Comparison of ENCODE assay signal across 35 mouse cellular contexts in the genomic region with DNA sequence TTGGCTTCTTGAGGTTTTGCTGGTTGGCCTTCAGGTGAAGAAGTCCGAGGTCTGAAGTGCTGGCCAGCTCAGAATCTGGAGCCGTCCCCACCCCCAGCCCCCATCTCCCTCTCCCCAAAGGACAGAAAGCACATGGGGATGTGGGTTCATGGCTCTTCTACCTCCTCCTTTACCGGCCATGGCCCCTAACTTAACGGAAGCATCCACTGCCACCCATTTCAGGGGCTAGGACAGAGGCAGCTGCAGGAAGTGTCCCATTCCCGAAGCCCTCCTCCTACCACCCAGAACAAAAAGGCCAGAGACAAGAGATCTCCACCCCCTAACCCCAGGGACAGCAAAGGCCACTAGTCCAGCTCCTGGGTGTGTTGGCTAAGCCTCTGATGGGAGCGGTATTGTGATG. TPM values are rescaled to one million over a fixed set of nuclear protein-coding genes. Genes with fewer than 3 reads are reported as not detected.
DNase-seq lines count a peak whose midpoint lies in the region; ATAC-seq lines count a peak whose summit lies in the region.
"Had no signal": no experiment of that assay in that cellular context is flagged by ENCODE, and none has a peak within 500 bp of the region (broad histone marks: within the 10 kb centered on the region; RNA-seq: fewer than 3 reads in every experiment).

No protein-coding gene starts in this region.

- no peaks in the 10 kb centered on the region for H3K9me3 ChIP-seq in forebrain, embryonic 10.5 days
- no peaks in the 10 kb centered on the region for H3K9me3 ChIP-seq in forebrain, embryonic 11.5 days (ENCODE audit: control insufficient read depth, low read length)
- no peaks in the 10 kb centered on the region; the same call in 1 of the 2 replicates for H3K9me3 ChIP-seq in hindbrain, embryonic 16.5 days (ENCODE audit: control insufficient read depth, low read length)
- no peaks in the 10 kb centered on the region for H3K9me3 ChIP-seq in midbrain, embryonic 13.5 days
- H3K9me3 ChIP-seq: embryonic facial prominence, embryonic 12.5 days had no signal

- no peak for ATAC-seq in forebrain, embryonic 11.5 days (replicated peaks; ENCODE audit: low FRiP score)
- ATAC-seq in hindbrain, embryonic 16.5 days, result no peak
- no peak for ATAC-seq in midbrain, embryonic 13.5 days
- ATAC-seq: forebrain, embryonic 16.5 days; intestine, postnatal 0 days had no signal

- peak; percentile 16 for DNase-seq in forebrain, embryonic 10.5 days (ENCODE audit: extremely low spot score, low spot score)
- DNase-seq in forebrain, embryonic 11.5 days (ENCODE audit: low spot score), result no peak
- DNase-seq in spleen, adult 12 weeks (ENCODE audit: low spot score), result no peak
- no peak for DNase-seq in spleen, postnatal 36 days (ENCODE audit: low spot score in 2 of 2)
- no peak for DNase-seq in embryo, embryonic 10 days (ENCODE audit: low spot score)
- DNase-seq in heart, postnatal 25 days (ENCODE audit: low spot score), result no peak
- DNase-seq: adrenal gland, postnatal 10 days; cerebellum, adult 9-10 months; cerebellum, postnatal 36 days; embryo, embryonic 11 days; gastrocnemius, adult 2 months; heart, postnatal 14 days; kidney, adult 9 months; kidney, postnatal 14 days; liver; lung, adult 2 months; lung, postnatal 10 days; right cerebral cortex, postnatal 25 days; spleen, adult 18-20 months; thymus, adult 2 months; thymus, postnatal 36 days had no signal

- H3K27me3 ChIP-seq in forebrain, embryonic 10.5 days (ENCODE audit: poor library complexity, severe bottlenecking), result peaks cover 100% of the 10 kb centered on the region
- peaks cover 95% of the 10 kb centered on the region for H3K27me3 ChIP-seq in forebrain, embryonic 11.5 days (ENCODE audit: control insufficient read depth, insufficient read depth, low read length)
- peaks cover 67% of the 10 kb centered on the region for H3K27me3 ChIP-seq in hindbrain, embryonic 16.5 days (replicated peaks; ENCODE audit: control insufficient read depth, insufficient read depth, low read length)
- H3K27me3 ChIP-seq in midbrain, embryonic 13.5 days, result peaks cover 90% of the 10 kb centered on the region
- H3K27me3 ChIP-seq: CH12.LX had no signal

- H3K4me2 ChIP-seq in forebrain, embryonic 11.5 days (ENCODE audit: low read depth, low read length, severe bottlenecking), result no peak overlapping the region
- peak overlapping the region; percentile 33; the same call in 1 of the 2 replicates for H3K4me2 ChIP-seq in hindbrain, embryonic 16.5 days (ENCODE audit: low read length)
- peak overlapping the region; percentile 73 for H3K4me2 ChIP-seq in midbrain, embryonic 13.5 days (replicated peaks)
- H3K4me2 ChIP-seq: embryonic facial prominence, embryonic 12.5 days had no signal

- 1% methylated on average over 6 of the region's 6 CpGs for WGBS in forebrain, embryonic 10.5 days
- WGBS in forebrain, embryonic 11.5 days, result 0% methylated on average over 6 of the region's 6 CpGs
- WGBS in hindbrain, embryonic 16.5 days, result 4% methylated on average over 6 of the region's 6 CpGs
- WGBS in midbrain, embryonic 13.5 days, result 4% methylated on average over 6 of the region's 6 CpGs

- H3K27ac ChIP-seq in forebrain, embryonic 10.5 days, result no peak overlapping the region
- H3K27ac ChIP-seq in forebrain, embryonic 11.5 days (ENCODE audit: low read depth, low read length), result no peak overlapping the region
- no peak overlapping the region for H3K27ac ChIP-seq in hindbrain, embryonic 16.5 days (ENCODE audit: low read depth, low read length)
- H3K27ac ChIP-seq in midbrain, embryonic 13.5 days, result peak overlapping the region; percentile 77
- H3K27ac ChIP-seq: embryonic facial prominence, embryonic 12.5 days; gastrocnemius, adult 2 months; liver, embryonic 14.5 days; stomach, postnatal 0 days had no signal

- peaks cover 20% of the 10 kb centered on the region for H3K4me1 ChIP-seq in forebrain, embryonic 10.5 days
- peaks cover 2% of the 10 kb centered on the region; the same call in 1 of the 2 replicates for H3K4me1 ChIP-seq in forebrain, embryonic 11.5 days (replicated peaks; ENCODE audit: control insufficient read depth, insufficient read depth, low read length)
- peaks cover 3% of the 10 kb centered on the region; the same call in 1 of the 2 replicates for H3K4me1 ChIP-seq in hindbrain, embryonic 16.5 days (ENCODE audit: control insufficient read depth, insufficient read depth, low read depth, low read length)
- peaks cover 13% of the 10 kb centered on the region; the same call in 1 of the 2 replicates for H3K4me1 ChIP-seq in midbrain, embryonic 13.5 days (replicated peaks)
- H3K4me1 ChIP-seq: embryonic facial prominence, embryonic 12.5 days had no signal

- no peak overlapping the region for H3K4me3 ChIP-seq in forebrain, embryonic 10.5 days
- no peak overlapping the region for H3K4me3 ChIP-seq in forebrain, embryonic 11.5 days (ENCODE audit: low read depth, low read length)
- H3K4me3 ChIP-seq in hindbrain, embryonic 16.5 days (ENCODE audit: low read length), result no peak overlapping the region
- H3K4me3 ChIP-seq in midbrain, embryonic 13.5 days (replicated peaks), result peak overlapping the region; percentile 63
- H3K4me3 ChIP-seq: embryonic facial prominence, embryonic 12.5 days; gastrocnemius, adult 2 months had no signal

- no peaks in the 10 kb centered on the region for H3K36me3 ChIP-seq in forebrain, embryonic 10.5 days (replicated peaks)
- no peaks in the 10 kb centered on the region for H3K36me3 ChIP-seq in forebrain, embryonic 11.5 days (ENCODE audit: control insufficient read depth, insufficient read depth, low read length)
- no peaks in the 10 kb centered on the region for H3K36me3 ChIP-seq in hindbrain, embryonic 16.5 days (ENCODE audit: control insufficient read depth, insufficient read depth, low read length)
- no peaks in the 10 kb centered on the region for H3K36me3 ChIP-seq in midbrain, embryonic 13.5 days
- H3K36me3 ChIP-seq: embryonic facial prominence, embryonic 12.5 days had no signal

- intact Hi-C loops in heart, postnatal 25 days (cut with DNase I), result loop anchor here (10.0 kb wide), 1 partner anchor 145 kb away; no protein-coding TSS in a partner anchor

- H3K9ac ChIP-seq in forebrain, embryonic 11.5 days (ENCODE audit: low read length), result no peak overlapping the region
- no peak overlapping the region for H3K9ac ChIP-seq in hindbrain, embryonic 16.5 days (ENCODE audit: low read depth, low read length)
- peak overlapping the region; percentile 60 for H3K9ac ChIP-seq in midbrain, embryonic 13.5 days (replicated peaks)
- H3K9ac ChIP-seq: embryonic facial prominence, embryonic 12.5 days; liver, embryonic 14.5 days had no signal

RNA-seq across cellular contexts. Expression of a gene that starts 7.4 kb away (rescaled TPM):
- polyA plus RNA-seq in forebrain, embryonic 10.5 days (2016; fragmentation: Nextera tagmentation; extraction: Ambion mirVana), result 0.10 TPM in 2 replicates
- 1.1 TPM in 2 replicates for polyA plus RNA-seq in forebrain, embryonic 11.5 days (2014; fragmentation: Nextera tagmentation; extraction: Ambion mirVana)
- polyA plus RNA-seq in hindbrain, embryonic 16.5 days (2015; fragmentation: Nextera tagmentation; extraction: Ambion mirVana), result 3.1 and 4.0 TPM in 2 replicates
- polyA plus RNA-seq in midbrain, embryonic 13.5 days (2015; fragmentation: Nextera tagmentation; extraction: Ambion mirVana), result 9.0 and 13.6 TPM in 2 replicates
- not detected for total RNA-seq in heart, postnatal 25 days (2021)
- total RNA-seq: CH12.LX; heart, adult 8-10 months; heart, postnatal 14 days; left cerebral cortex, adult 18-20 months; left cerebral cortex, postnatal 14 days; neutrophil, adult 5-6 weeks had no signal
- polyA plus RNA-seq: forebrain, embryonic 16.5 days; gonadal fat pad, adult 2 months; heart, embryonic 14.5 days; intestine, postnatal 0 days; lung, adult 2 months; stomach, postnatal 0 days had no signal
